In the genomic region with DNA sequence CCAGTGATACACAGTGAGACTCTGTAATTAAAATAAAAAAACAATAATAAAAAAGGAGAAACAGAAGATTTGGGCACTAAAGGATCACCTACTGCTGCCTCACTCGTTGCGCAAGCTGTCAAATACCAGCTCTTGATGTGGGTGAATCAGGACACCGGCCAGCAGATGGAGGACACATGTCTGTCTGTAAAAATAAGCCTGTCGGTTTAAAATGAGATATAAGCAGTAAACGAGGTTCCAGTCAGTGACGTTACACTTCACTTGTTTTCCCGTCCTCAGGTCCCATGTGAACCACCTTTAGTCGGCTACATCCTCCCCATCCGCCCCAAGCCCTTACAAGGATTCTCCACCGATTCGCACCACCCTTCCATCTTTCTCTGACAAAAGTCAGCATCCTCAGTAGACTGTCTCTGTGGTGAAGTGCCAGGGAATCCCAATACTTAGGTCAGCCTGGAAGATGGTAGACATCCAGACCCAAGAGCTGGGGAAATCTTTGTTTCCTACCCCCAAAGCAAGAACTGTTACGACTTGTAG, we compare ENCODE assay signal across 7 mouse cellular contexts. TPM values are rescaled to one million over a fixed set of nuclear protein-coding genes. Genes with fewer than 3 reads are reported as not detected.
A peak's percentile ranks its signal among the peaks of the same experiment; 100 is the strongest.
DNase-seq lines count a peak whose midpoint lies in the region; ATAC-seq and TF ChIP-seq lines count a peak whose summit lies in the region.

No protein-coding gene starts in this region.

- no peaks in the 10 kb centered on the region for H3K9me3 ChIP-seq in G1E (replicated peaks)
- no peaks in the 10 kb centered on the region for H3K9me3 ChIP-seq in embryonic facial prominence, embryonic 10.5 days
- H3K9me3 ChIP-seq in hindbrain, embryonic 15.5 days = no peaks in the 10 kb centered on the region
- H3K9me3 ChIP-seq in midbrain, embryonic 10.5 days (replicated peaks) = no peaks in the 10 kb centered on the region

- H3K27ac ChIP-seq in embryonic facial prominence, embryonic 10.5 days (replicated peaks) = peak overlapping the region; percentile 84
- H3K27ac ChIP-seq in hindbrain, embryonic 15.5 days (replicated peaks) = peak overlapping the region; percentile 74
- H3K27ac ChIP-seq in midbrain, embryonic 10.5 days (replicated peaks) = peak overlapping the region; percentile 88

- peak overlapping the region; percentile 74 for H3K9ac ChIP-seq in hindbrain, embryonic 15.5 days

- 24% methylated on average over 12 of the region's 12 CpGs for WGBS in embryonic facial prominence, embryonic 10.5 days
- WGBS in hindbrain, embryonic 15.5 days = 9% methylated on average over 12 of the region's 12 CpGs
- 21% methylated on average over 12 of the region's 12 CpGs for WGBS in midbrain, embryonic 10.5 days

- H3K4me3 ChIP-seq in G1E (ENCODE audit: low read depth, low read length) = peak overlapping the region; percentile 89
- H3K4me3 ChIP-seq in embryonic facial prominence, embryonic 10.5 days = peak overlapping the region; percentile 93
- H3K4me3 ChIP-seq in hindbrain, embryonic 15.5 days = peak overlapping the region; percentile 86
- peak overlapping the region; percentile 88 for H3K4me3 ChIP-seq in midbrain, embryonic 10.5 days

- no peak for ATAC-seq in G1E (ENCODE audit: extremely low read depth, insufficient number of reproducible peaks, low FRiP score, poor library complexity, severe bottlenecking)
- peak; percentile 86 for ATAC-seq in hindbrain, embryonic 15.5 days (ENCODE audit: low FRiP score, low read depth)

- H3K4me1 ChIP-seq in G1E (ENCODE audit: insufficient read depth, low read depth, low read length) = peaks cover 14% of the 10 kb centered on the region
- H3K4me1 ChIP-seq in embryonic facial prominence, embryonic 10.5 days = peaks cover 17% of the 10 kb centered on the region
- peaks cover 20% of the 10 kb centered on the region for H3K4me1 ChIP-seq in hindbrain, embryonic 15.5 days (replicated peaks)
- peaks cover 21% of the 10 kb centered on the region for H3K4me1 ChIP-seq in midbrain, embryonic 10.5 days

- DNase-seq in layer of hippocampus, adult 9-11 months = peak; percentile 35
- no peak for DNase-seq in layer of hippocampus, adult 9-10 months (ENCODE audit: low spot score)
- no peak for DNase-seq in G1E (ENCODE audit: low spot score)
- DNase-seq in embryonic facial prominence, embryonic 10.5 days (ENCODE audit: low spot score) = no peak
- DNase-seq in midbrain, embryonic 10.5 days (ENCODE audit: low spot score) = no peak
- DNase-seq in embryo, embryonic 10.5 days (ENCODE audit: low spot score) = no peak

- H3K4me2 ChIP-seq in hindbrain, embryonic 15.5 days = peak overlapping the region; percentile 76

- H3K27me3 ChIP-seq in G1E (ENCODE audit: insufficient read depth, low read length) = no peaks in the 10 kb centered on the region; the same call in 1 of the 2 replicates
- H3K27me3 ChIP-seq in embryonic facial prominence, embryonic 10.5 days (replicated peaks; ENCODE audit: low read depth, poor library complexity, severe bottlenecking) = no peaks in the 10 kb centered on the region
- no peaks in the 10 kb centered on the region for H3K27me3 ChIP-seq in hindbrain, embryonic 15.5 days
- H3K27me3 ChIP-seq in midbrain, embryonic 10.5 days (ENCODE audit: low read depth, poor library complexity, severe bottlenecking) = no peaks in the 10 kb centered on the region

- H3K36me3 ChIP-seq in G1E (replicated peaks) = peaks cover 30% of the 10 kb centered on the region
- peaks cover 33% of the 10 kb centered on the region for H3K36me3 ChIP-seq in embryonic facial prominence, embryonic 10.5 days (replicated peaks)
- peaks cover 22% of the 10 kb centered on the region for H3K36me3 ChIP-seq in hindbrain, embryonic 15.5 days
- peaks cover 32% of the 10 kb centered on the region for H3K36me3 ChIP-seq in midbrain, embryonic 10.5 days

- TF ChIP-seq CTCF in G1E (IDR thresholded peaks at IDR 0.05; ENCODE audit: low read depth, low read length) = no peak

RNA-seq across cellular contexts. Expression of gene Exosc9, which starts 0.5 kb away (rescaled TPM):
- total RNA-seq in G1E (2014; fragmentation: Nextera tagmentation) (40.9 and 44.6 TPM in 2 replicates), G1E (2017) (74.3 and 96.7 TPM in 2 replicates)
- 2.2 and 3.7 TPM in 2 replicates for polyA plus RNA-seq in G1E (2012)
- 98.2 and 102 TPM in 2 replicates for polyA plus RNA-seq in embryonic facial prominence, embryonic 10.5 days (2016; fragmentation: Nextera tagmentation; extraction: Ambion mirVana)
- polyA plus RNA-seq in hindbrain, embryonic 15.5 days (2015; fragmentation: Nextera tagmentation; extraction: Ambion mirVana) = 77.9 and 82.7 TPM in 2 replicates
- polyA plus RNA-seq in midbrain, embryonic 10.5 days (2016; fragmentation: Nextera tagmentation; extraction: Ambion mirVana) = 108 and 113 TPM in 2 replicates

RNA-seq across cellular contexts. Expression of gene Ccna2, which starts 20.0 kb away (rescaled TPM):
- total RNA-seq in G1E (2014; fragmentation: Nextera tagmentation) (410 and 504 TPM in 2 replicates), G1E (2017) (238 and 290 TPM in 2 replicates)
- 189 and 242 TPM in 2 replicates for polyA plus RNA-seq in G1E (2012)
- 225 and 229 TPM in 2 replicates for polyA plus RNA-seq in embryonic facial prominence, embryonic 10.5 days (2016; fragmentation: Nextera tagmentation; extraction: Ambion mirVana)
- polyA plus RNA-seq in hindbrain, embryonic 15.5 days (2015; fragmentation: Nextera tagmentation; extraction: Ambion mirVana) = 37.7 and 46.5 TPM in 2 replicates
- polyA plus RNA-seq in midbrain, embryonic 10.5 days (2016; fragmentation: Nextera tagmentation; extraction: Ambion mirVana) = 255 and 262 TPM in 2 replicates

RNA-seq across cellular contexts. Expression of gene Gm11549, which starts 30.3 kb away (rescaled TPM):
- not detected in 2 replicates for total RNA-seq in G1E (2014; fragmentation: Nextera tagmentation)
- 0.05 and 0.06 TPM in 2 replicates for total RNA-seq in G1E (2017)
- polyA plus RNA-seq in G1E (2012) = not detected in 2 replicates
- not detected in 2 replicates for polyA plus RNA-seq in embryonic facial prominence, embryonic 10.5 days (2016; fragmentation: Nextera tagmentation; extraction: Ambion mirVana)
- polyA plus RNA-seq in hindbrain, embryonic 15.5 days (2015; fragmentation: Nextera tagmentation; extraction: Ambion mirVana) = 0.54 and 1.00 TPM in 2 replicates
- 0.67 and 1.2 TPM in 2 replicates for polyA plus RNA-seq in midbrain, embryonic 10.5 days (2016; fragmentation: Nextera tagmentation; extraction: Ambion mirVana)

Comparison
In these comparisons a context has a peak if more than half of its experiments do, and no peak if none do; other contexts are left out.
1. RNA of gene Exosc9, which starts 0.5 kb away (polyA plus RNA-seq): 108 to 113 TPM in midbrain, embryonic 10.5 days, 98.2 to 102 TPM in embryonic facial prominence, embryonic 10.5 days and 77.9 to 82.7 TPM in hindbrain, embryonic 15.5 days; 2.2 to 3.7 TPM in G1E; every median in the first group is over 10 times any median in the second.
2. Peak in every context shown above with its lines, with median percentiles within 50 percentile points of each other: H3K4me3 ChIP-seq and H3K27ac ChIP-seq.